Mouse (Mus musculus) CH12.LX (cell line): Measurements from ENCODE around the gene A830031A19Rik.

Experiments used
- CTCF ChIP-seq, 2 experiments: IDR thresholded peaks in 1 of 2; conservative IDR thresholded peaks in 1 of 2; 2 replicates each; pipeline ENCODE4 v1.5.1; 2011 to 2012; ENCODE audit warnings: low read depth in 2 of 2, low read length in 2 of 2, improper control_type of control experiment in 1 of 2, inconsistent platforms in 1 of 2, mild to moderate bottlenecking in 1 of 2, moderate library complexity in 1 of 2
- EP300 ChIP-seq: IDR thresholded peaks from 2 replicates; pipeline ENCODE4 v1.6.1; 2011; ENCODE audit warnings: low read length, improper control_type of control experiment
- GABPA ChIP-seq: IDR thresholded peaks from 2 replicates; pipeline ENCODE4 v1.6.1; 2012; ENCODE audit warnings: low read depth, low read length, improper control_type of control experiment, inconsistent platforms; ENCODE audit not compliant: insufficient replicate concordance
- HCFC1 ChIP-seq: IDR thresholded peaks from 2 replicates; pipeline ENCODE4 v1.6.1; 2012; ENCODE audit warnings: low read depth, mild to moderate bottlenecking, inconsistent platforms, low read length, improper control_type of control experiment
- IRF4 ChIP-seq: IDR thresholded peaks from 2 replicates; pipeline ENCODE4 v1.6.1; 2014; ENCODE audit warnings: low read depth, mild to moderate bottlenecking, inconsistent platforms, low read length, improper control_type of control experiment
- JUND ChIP-seq: conservative IDR thresholded peaks from 2 replicates; pipeline ENCODE4 v1.6.1; 2011; ENCODE audit warnings: low read depth, low read length, improper control_type of control experiment
- MYC ChIP-seq: IDR thresholded peaks from 2 replicates; pipeline ENCODE4 v1.6.1; 2011; ENCODE audit warnings: low read depth, mild to moderate bottlenecking, improper control_type of control experiment, low read length
- PAX5 ChIP-seq: IDR thresholded peaks from 2 replicates; pipeline ENCODE4 v1.6.1; 2012; ENCODE audit warnings: low read length, inconsistent platforms, mixed read lengths
- POLR2A ChIP-seq: IDR thresholded peaks from 2 replicates; pipeline ENCODE4 v1.6.1; 2011; ENCODE audit warnings: low read depth, mild to moderate bottlenecking, improper control_type of control experiment, low read length
- RAD21 ChIP-seq: IDR thresholded peaks from 2 replicates; pipeline ENCODE4 v1.6.1; 2011; ENCODE audit warnings: low read depth, mild to moderate bottlenecking, low read length, improper control_type of control experiment, moderate library complexity
- TBP ChIP-seq: conservative IDR thresholded peaks from 2 replicates; pipeline ENCODE4 v1.6.1; 2011; ENCODE audit warnings: low read depth, low read length, improper control_type of control experiment
- TCF12 ChIP-seq: IDR thresholded peaks from 2 replicates; pipeline ENCODE4 v1.6.1; 2014; ENCODE audit warnings: low read depth, mild to moderate bottlenecking, inconsistent platforms, low read length, improper control_type of control experiment
- ZKSCAN1 ChIP-seq: IDR thresholded peaks from 2 replicates; pipeline ENCODE4 v1.6.1; 2012; ENCODE audit warnings: low read depth, inconsistent platforms, low read length, improper control_type of control experiment, borderline replicate concordance
- ZMIZ1 ChIP-seq: IDR thresholded peaks from 2 replicates; pipeline ENCODE4 v1.6.1; 2012; ENCODE audit warnings: low read depth, mild to moderate bottlenecking, inconsistent platforms, low read length, improper control_type of control experiment

DNA sequence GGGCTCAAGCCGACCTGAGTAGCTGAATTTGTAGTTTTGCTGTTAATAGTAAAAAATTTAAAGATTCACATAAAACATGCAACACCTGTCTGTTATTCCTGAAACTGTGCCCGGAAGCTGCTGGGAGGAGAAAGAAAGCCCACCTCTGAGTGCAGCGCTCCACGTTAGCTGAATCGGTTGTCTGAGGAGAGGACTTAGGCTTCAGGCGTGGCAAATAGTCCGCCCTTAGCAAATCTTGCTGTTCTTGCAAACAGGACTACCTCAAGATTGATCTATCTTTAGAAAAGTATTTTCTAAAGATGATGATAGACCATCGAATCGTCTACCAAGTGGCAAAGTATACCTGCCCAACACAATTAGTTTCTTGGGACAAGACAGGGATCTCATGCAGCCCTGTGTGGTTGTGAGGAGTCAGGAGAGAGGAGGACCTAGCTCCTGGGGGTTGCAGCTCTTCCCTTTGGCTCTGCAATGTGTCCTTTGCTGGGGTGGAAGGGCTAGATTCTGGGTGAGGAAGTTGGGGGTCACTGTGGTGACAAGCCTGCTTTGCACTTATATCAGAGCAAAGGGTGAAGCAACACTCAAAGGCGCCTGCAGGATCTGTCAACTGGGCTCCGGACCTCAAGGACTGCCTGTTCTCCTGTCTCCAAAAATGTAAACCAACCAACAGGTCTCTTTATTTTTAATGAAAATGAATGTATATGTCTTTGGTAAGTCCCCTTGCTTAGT, 24.7 kb downstream of the A830031A19Rik start:
- TF ChIP-seq POLR2A (no peak), TCF12 (no peak), CTCF (conservative IDR thresholded peaks at IDR 0.05 in 1 of 2, IDR thresholded peaks at IDR 0.05 in 1 of 2; ENCODE audit: low read depth in 2 of 2, low read length in 2 of 2) (no peak), HCFC1 (no peak), TBP (no peak), EP300 (no peak), MYC (no peak), PAX5 (no peak), IRF4 (no peak), GABPA (no peak), ZMIZ1 (no peak), RAD21 (no peak), JUND (no peak), ZKSCAN1 (no peak)
